Mouse (Mus musculus) heart, adult 2 months (tissue): ENCODE data around the gene Foxp1.

Experiments
- CTCF ChIP-seq: fragments of 200-600 bp; IDR thresholded peaks from 2 replicates; pipeline ENCODE4 v1.8.1; 2022; ENCODE audit warnings: antibody characterized with exemption, mild to moderate bottlenecking, moderate library complexity
- EP300 ChIP-seq: fragments of 200-500 bp; IDR thresholded peaks from 2 replicates; pipeline ENCODE4 v1.6.1; 2011; ENCODE audit warnings: low read depth, low read length, control low read depth; ENCODE audit not compliant: insufficient read depth
- POLR2A ChIP-seq: fragments of 200-500 bp; IDR thresholded peaks from 2 replicates; pipeline ENCODE4 v1.6.1; 2011; ENCODE audit warnings: mild to moderate bottlenecking, low read depth, low read length, control low read depth; ENCODE audit not compliant: insufficient read depth

DNA sequence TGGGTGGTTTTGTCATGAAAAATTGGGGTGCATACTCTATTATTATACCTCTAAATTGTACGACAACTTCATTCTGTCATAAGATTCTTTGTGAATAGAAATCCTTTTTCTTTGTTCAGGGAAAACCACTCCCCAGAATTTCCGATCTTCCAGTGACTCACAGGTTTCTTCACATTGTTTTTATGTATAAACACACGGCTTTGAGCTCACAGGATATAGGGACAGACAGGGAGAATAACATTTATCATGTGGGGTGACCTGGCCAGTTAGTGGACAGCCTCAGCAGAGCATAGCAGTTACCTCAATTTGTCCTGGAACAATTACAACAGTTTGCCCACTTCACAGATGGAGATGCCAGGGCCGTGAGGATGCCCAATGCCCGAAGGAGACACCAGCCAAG, 34.4 kb upstream of the Foxp1 start:
- no peak for TF ChIP-seq CTCF
- TF ChIP-seq POLR2A = no peak
- no peak for TF ChIP-seq EP300
